Mouse (Mus musculus): ENCODE measurements at regions not wholly inside any gene's neighbourhood (a gene's known extent, or its start where the extent isn't known, plus 50 kb on each side); places are given as distances from the start of the nearest gene placed in this dataset.
A peak's percentile ranks its signal among the peaks of the same experiment; 100 is the strongest.

GRCm38 (mm10) chr8:78013101-78013500 is 200.0 kb upstream of the Ttc29 start:
- DNase-seq (ENCODE audit: low spot score), result no peak

GRCm38 (mm10) chr8:78018430-78019180 is 194.5 kb upstream of the Ttc29 start:
- DNase-seq (ENCODE audit: low spot score), result no peak

GRCm38 (mm10) chr8:78021473-78021872 is 191.6 kb upstream of the Ttc29 start:
- no peak for DNase-seq (ENCODE audit: low spot score)

GRCm38 (mm10) chr8:78022986-78023385 is 190.1 kb upstream of the Ttc29 start:
- DNase-seq (ENCODE audit: low spot score), result no peak

GRCm38 (mm10) chr8:78023467-78023866 is 189.6 kb upstream of the Ttc29 start:
- DNase-seq (ENCODE audit: low spot score), result peak; percentile 52

- DNase-seq (ENCODE audit: low spot score), result no peak
These were observed 189.2 kb upstream of the Ttc29 start for GRCm38 (mm10) chr8:78023936-78024335.

- peak; percentile 67 for DNase-seq (ENCODE audit: low spot score)
These were observed 188.1 kb upstream of the Ttc29 start for GRCm38 (mm10) chr8:78024964-78025363.

- no peak for DNase-seq (ENCODE audit: low spot score)
These were observed 185.7 kb upstream of the Ttc29 start for GRCm38 (mm10) chr8:78027371-78027770.

GRCm38 (mm10) chr8:78028928-78029327 is 184.2 kb upstream of the Ttc29 start:
- no peak for DNase-seq (ENCODE audit: low spot score)

GRCm38 (mm10) chr8:78031811-78032210 is 181.3 kb upstream of the Ttc29 start:
- DNase-seq (ENCODE audit: low spot score), result no peak

- no peak for DNase-seq (ENCODE audit: low spot score)
These were observed 178.4 kb upstream of the Ttc29 start for GRCm38 (mm10) chr8:78034687-78035086.

- no peak for DNase-seq (ENCODE audit: low spot score)
These were observed 175.9 kb upstream of the Ttc29 start for GRCm38 (mm10) chr8:78037218-78037617.

- DNase-seq (ENCODE audit: low spot score), result peak; percentile 36
These were observed 166.4 kb upstream of the Ttc29 start for GRCm38 (mm10) chr8:78046691-78047090.

- DNase-seq (ENCODE audit: low spot score), result no peak
These were observed 162.3 kb upstream of the Ttc29 start for GRCm38 (mm10) chr8:78050768-78051167.

- no peak for DNase-seq (ENCODE audit: low spot score)
These were observed 158.7 kb upstream of the Ttc29 start for GRCm38 (mm10) chr8:78054435-78054834.

- DNase-seq (ENCODE audit: low spot score), result no peak
These were observed 158.2 kb upstream of the Ttc29 start for GRCm38 (mm10) chr8:78054920-78055319.

- DNase-seq (ENCODE audit: low spot score), result no peak
These were observed 157.6 kb upstream of the Ttc29 start for GRCm38 (mm10) chr8:78055531-78055930.

GRCm38 (mm10) chr8:78057357-78057756 is 155.7 kb upstream of the Ttc29 start:
- no peak for DNase-seq (ENCODE audit: low spot score)

- peak; percentile 44 for DNase-seq (ENCODE audit: low spot score)
These were observed 151.0 kb upstream of the Ttc29 start for GRCm38 (mm10) chr8:78061827-78062719.

GRCm38 (mm10) chr8:78063529-78063928 is 149.6 kb upstream of the Ttc29 start:
- DNase-seq (ENCODE audit: low spot score), result peak; percentile 44

GRCm38 (mm10) chr8:78064161-78064560 is 148.9 kb upstream of the Ttc29 start:
- no peak for DNase-seq (ENCODE audit: low spot score)

- no peak for DNase-seq (ENCODE audit: low spot score)
These were observed 147.1 kb upstream of the Ttc29 start for GRCm38 (mm10) chr8:78065890-78066493.

All from lung, postnatal 25 days (tissue).